Mouse (Mus musculus): ENCODE data around the gene Wwc2.

DNA sequence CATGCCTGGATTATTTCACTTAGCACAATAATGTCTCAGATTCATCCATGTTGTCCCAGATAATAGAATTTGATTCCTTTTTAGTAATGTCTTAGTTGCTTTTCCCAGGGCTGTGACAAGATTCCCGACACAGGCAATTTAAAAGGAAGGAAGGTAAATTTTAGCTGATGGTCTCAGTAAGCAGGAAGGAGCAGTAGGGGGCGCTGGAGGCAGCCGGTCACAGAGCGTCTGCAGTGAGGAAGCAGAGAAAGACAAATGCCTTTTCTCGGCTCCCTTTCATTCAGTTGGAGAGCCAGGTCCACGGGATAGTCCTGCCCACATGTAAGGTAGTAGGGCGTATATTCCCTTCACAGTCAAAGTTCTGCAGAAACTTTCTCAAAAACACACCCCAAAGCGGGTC lies 32.5 kb upstream of the Wwc2 start:
- TF ChIP-seq TAL1 (IDR thresholded peaks at IDR 0.05; ENCODE audit: low read length) = no peak
- no peak for TF ChIP-seq GATA1 (IDR thresholded peaks at IDR 0.05; ENCODE audit: low read length)

Measured in erythroblast, embryonic 14.5 days (primary cell).